Mouse (Mus musculus) lung, postnatal 36 days (tissue): Measurements from ENCODE around the gene 1700037C18Rik.
"Not testable (repeated sequence)": the region's sequence is repeated elsewhere in the genome, so short reads cannot be mapped to it uniquely, and the experiment has no call there.

Experiments
- DNase-seq: peaks from one replicate; pipeline ENCODE4 v3.0.0; 2022; ENCODE audit warnings: mixed read lengths

Gene 1700037C18Rik

GRCm38 (mm10) chr16:3872216-3873047 is 36.1 kb downstream of the 1700037C18Rik start, which contains the start of gene Naa60:
Naa60 (plus strand) TSS chr16:3872375.
- DNase-seq = peak; percentile 95

GRCm38 (mm10) chr16:3871815-3872214 is 36.7 kb downstream of the 1700037C18Rik start:
- DNase-seq = no peak

GRCm38 (mm10) chr16:3859254-3859653 is 49.2 kb downstream of the 1700037C18Rik start:
- DNase-seq = no peak

- DNase-seq = no peak
These were observed 52.7 kb downstream of the 1700037C18Rik start for GRCm38 (mm10) chr16:3855776-3856175.

GRCm38 (mm10) chr16:3854437-3855182 is 53.9 kb downstream of the 1700037C18Rik start:
- no peak for DNase-seq

- no peak for DNase-seq
These were observed 55.9 kb downstream of the 1700037C18Rik start for GRCm38 (mm10) chr16:3852586-3852985.

- DNase-seq = not testable (repeated sequence)
These were observed 57.2 kb downstream of the 1700037C18Rik start for GRCm38 (mm10) chr16:3851301-3851700.

- no peak for DNase-seq
These were observed 60.1 kb downstream of the 1700037C18Rik start for GRCm38 (mm10) chr16:3848416-3848815.

GRCm38 (mm10) chr16:3847871-3848270 is 60.6 kb downstream of the 1700037C18Rik start:
- DNase-seq = no peak

- DNase-seq = peak; percentile 99
These were observed 61.6 kb downstream of the 1700037C18Rik start, which contains the start of gene Zfp174 for GRCm38 (mm10) chr16:3846711-3847518. Zfp174 (plus strand) TSS chr16:3847268.
